Mouse (Mus musculus) embryonic facial prominence, embryonic 14.5 days (tissue): ENCODE results near the gene 4930432K21Rik. TPM values are rescaled to one million over a fixed set of nuclear protein-coding genes. Genes with fewer than 3 reads are reported as not detected.

Source experiments
- ATAC-seq: fragments of 200-750 bp; cut with Nextera tagmentation; 2 replicates; pipeline ENCODE4 v1.8.0; 2017; ENCODE audit warnings: low read depth, moderate number of reproducible peaks, moderate TSS enrichment
- DNase-seq: peaks from one replicate; pipeline ENCODE4 v3.0.0-alpha.2; 2015; ENCODE audit warnings: low spot score
- H3K27ac ChIP-seq: fragments of 300-500 bp; sonication (generic); replicated peaks from 2 replicates; pipeline ENCODE4 v1.5.1; 2014; ENCODE audit warnings: low read depth, mild to moderate bottlenecking, low read length, moderate library complexity
- H3K27me3 ChIP-seq: fragments of 300-500 bp; sonication (generic); replicated peaks from 2 replicates; pipeline ENCODE4 v1.6.1; 2014; ENCODE audit warnings: low read length; ENCODE audit not compliant: control insufficient read depth, insufficient read depth
- H3K36me3 ChIP-seq: fragments of 300-500 bp; sonication (generic); 2 replicates; pipeline ENCODE4 v1.6.1; 2014; ENCODE audit warnings: low read length, mixed read lengths; ENCODE audit not compliant: control insufficient read depth, insufficient read depth
- H3K4me1 ChIP-seq: fragments of 300-500 bp; sonication (generic); 2 replicates; pipeline ENCODE4 v1.6.1; 2014; ENCODE audit warnings: antibody characterized with exemption, low read length; ENCODE audit not compliant: control insufficient read depth, insufficient read depth
- H3K4me2 ChIP-seq: fragments of 300-500 bp; sonication (generic); 2 replicates; pipeline ENCODE4 v1.6.1; 2014; ENCODE audit warnings: low read depth, mild to moderate bottlenecking, low read length, moderate library complexity, mixed read lengths
- H3K4me3 ChIP-seq: fragments of 300-500 bp; sonication (generic); 2 replicates; pipeline ENCODE4 v1.5.1; 2014; ENCODE audit warnings: low read depth, mild to moderate bottlenecking, low read length
- H3K9ac ChIP-seq: fragments of 300-500 bp; sonication (generic); 2 replicates; pipeline ENCODE4 v1.6.1; 2014; ENCODE audit warnings: low read depth, mild to moderate bottlenecking, low read length, moderate library complexity, mixed read lengths
- H3K9me3 ChIP-seq: fragments of 300-500 bp; sonication (generic); 2 replicates; pipeline ENCODE4 v1.6.1; 2016; ENCODE audit warnings: low read length; ENCODE audit not compliant: control insufficient read depth
- WGBS: fragments of 180-500 bp; shearing (Covaris S2); extraction: QIAGEN DNeasy Blood & Tissue Kit; methylation state at CpG from one replicate; pipeline ENCODE4 v1.1.7; 2014; 5-methylcytosine and 5-hydroxymethylcytosine counted together
- microRNA counts: library from miRNA; unstranded; fragments of <30 nt; microRNA quantifications from one replicate; lab custom pipeline; 2017
- microRNA-seq: library from miRNA; unstranded; fragments of <30 nt; microRNA quantifications from one replicate; pipeline ENCODE4, GENCODE M21; 2016; ENCODE audit warnings: borderline number of aligned reads
- polyA plus RNA-seq: library from polyadenylated mRNA; unstranded; fragments of >200 nt; fragmentation: Nextera tagmentation; extraction: Ambion mirVana; gene quantifications from 2 replicates; pipeline ENCODE4 v1.2.1, GENCODE M21; 2014

4930432K21Rik gene
- polyA plus RNA-seq, 1 experiment from 2014 or later, result 0.77 TPM

DNA sequence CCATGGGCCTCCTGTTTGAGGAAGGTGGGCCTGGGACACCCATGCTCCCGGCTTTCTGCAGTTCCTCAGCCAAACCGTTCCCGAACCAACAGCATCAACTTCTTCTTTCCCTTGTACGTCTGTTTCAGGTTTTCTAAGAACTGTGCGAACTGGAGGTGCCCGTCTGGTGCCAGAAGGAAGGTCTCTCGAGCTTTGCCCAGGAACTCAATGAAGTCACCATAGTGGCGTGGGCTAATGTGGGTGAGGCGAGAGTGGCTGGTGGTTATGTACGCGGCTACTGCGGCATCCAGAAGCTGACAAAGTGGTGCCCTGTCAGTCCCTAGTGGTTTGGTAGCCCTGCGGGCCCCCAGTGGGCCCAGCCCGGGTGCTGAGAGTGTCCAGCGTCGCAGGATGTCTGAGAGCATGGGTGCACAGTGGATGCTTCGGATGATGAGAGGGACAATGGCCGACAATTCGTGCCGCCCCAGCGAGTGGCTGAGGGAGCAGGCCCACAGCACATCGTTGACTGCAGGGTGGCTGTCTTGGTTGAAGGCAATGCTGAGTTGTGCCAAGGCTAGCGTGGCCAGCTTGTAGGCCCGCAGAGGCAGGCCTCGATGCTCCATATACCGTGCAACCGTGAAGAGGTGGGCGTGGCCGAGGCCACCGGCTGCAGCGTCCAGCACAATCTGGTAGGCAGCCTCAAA is 64.2 kb downstream of the 4930432K21Rik start:
- H3K27ac ChIP-seq, result no peak overlapping the region
- DNase-seq, result no peak
- no peak overlapping the region for H3K4me3 ChIP-seq
- H3K4me2 ChIP-seq, result no peak overlapping the region
- ATAC-seq, result no peak
- H3K4me1 ChIP-seq, result peaks cover 8% of the 10 kb centered on the region; the same call in 1 of the 2 replicates
- H3K36me3 ChIP-seq, result peaks cover 90% of the 10 kb centered on the region
- H3K9me3 ChIP-seq, result no peaks in the 10 kb centered on the region
- no peaks in the 10 kb centered on the region for H3K27me3 ChIP-seq
- 92% methylated on average over 28 of the region's 31 CpGs for WGBS
- H3K9ac ChIP-seq, result no peak overlapping the region

DNA sequence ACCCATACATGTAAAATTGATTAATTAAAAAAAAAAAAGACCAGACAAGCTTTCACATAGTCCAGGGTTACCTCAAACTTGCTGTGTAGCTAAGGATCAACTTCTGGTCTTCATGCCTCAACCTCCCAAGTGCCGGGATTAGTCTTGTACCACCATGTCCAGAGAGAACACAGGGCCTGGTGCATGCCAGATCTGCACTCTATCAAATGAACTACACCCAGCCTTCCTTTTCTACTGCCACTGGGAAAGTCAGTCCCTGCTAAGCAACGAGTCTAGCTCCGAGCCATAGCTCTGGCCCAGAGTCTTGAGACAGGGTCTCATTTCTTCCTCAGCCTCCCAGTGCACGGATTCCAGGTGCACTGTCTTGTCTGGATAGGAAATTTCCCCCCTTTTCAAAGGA is 65.5 kb downstream of the 4930432K21Rik start:
- DNase-seq (no peak), ATAC-seq (no peak)
- no peak overlapping the region for H3K9ac ChIP-seq
- H3K4me3 ChIP-seq, result no peak overlapping the region
- H3K4me2 ChIP-seq, result no peak overlapping the region
- H3K36me3 ChIP-seq, result peaks cover 96% of the 10 kb centered on the region
- 83% methylated on average over 4 of the region's 4 CpGs for WGBS
- H3K27ac ChIP-seq, result no peak overlapping the region
- no peaks in the 10 kb centered on the region for H3K9me3 ChIP-seq
- H3K27me3 ChIP-seq, result no peaks in the 10 kb centered on the region
- H3K4me1 ChIP-seq, result no peaks in the 10 kb centered on the region

DNA sequence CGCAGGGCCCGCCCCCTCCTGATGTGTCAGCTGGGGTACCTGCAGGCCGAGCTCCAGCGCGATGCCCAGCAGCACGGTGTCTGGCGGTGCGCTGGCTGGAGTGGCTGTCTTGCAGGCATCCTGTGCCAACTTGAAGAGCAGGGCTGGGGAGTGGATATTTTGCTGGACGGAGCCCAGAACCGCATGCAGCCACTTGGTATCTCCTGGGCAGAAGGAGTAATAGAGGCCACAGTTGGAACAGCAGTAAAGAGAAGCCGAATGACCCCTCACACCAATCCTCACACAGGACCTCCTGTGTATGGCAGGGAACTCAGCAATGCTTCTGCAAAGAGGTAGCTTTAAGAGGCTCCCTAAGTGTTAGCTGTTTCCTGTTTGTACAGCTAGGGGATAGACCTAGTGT is 69.4 kb downstream of the 4930432K21Rik start:
- ATAC-seq (no peak), DNase-seq (no peak)
- Histone ChIP-seq H3K4me1 (no peaks in the 10 kb centered on the region), H3K36me3 (peaks cover 91% of the 10 kb centered on the region), H3K4me2 (no peak overlapping the region), H3K9ac (no peak overlapping the region), H3K4me3 (no peak overlapping the region), H3K27me3 (no peaks in the 10 kb centered on the region), H3K9me3 (no peaks in the 10 kb centered on the region), H3K27ac (no peak overlapping the region)
- WGBS, result 93% methylated on average over 11 of the region's 11 CpGs

DNA sequence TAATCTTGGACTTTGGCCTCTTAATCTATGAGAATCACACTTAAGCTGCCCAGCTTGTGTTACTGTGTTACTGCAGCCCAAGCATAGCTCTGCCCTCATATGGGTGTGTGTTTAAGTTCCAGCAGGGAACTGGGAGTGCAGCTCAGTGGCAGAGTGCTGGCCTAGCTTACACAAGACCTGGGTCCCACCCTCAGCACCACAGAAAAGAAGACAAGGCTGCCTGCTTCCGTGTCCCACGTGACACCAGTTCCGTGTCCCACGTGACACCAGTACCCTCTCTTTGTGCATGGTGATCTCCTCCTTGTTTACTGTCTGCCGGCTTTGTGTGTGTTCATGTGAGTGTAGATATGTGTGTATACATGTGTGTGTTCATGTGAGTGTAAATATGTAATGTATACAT is 70.3 kb downstream of the 4930432K21Rik start:
- Histone ChIP-seq H3K4me2 (no peak overlapping the region), H3K27ac (no peak overlapping the region), H3K9ac (no peak overlapping the region), H3K36me3 (peaks cover 91% of the 10 kb centered on the region), H3K9me3 (no peaks in the 10 kb centered on the region), H3K4me1 (no peaks in the 10 kb centered on the region), H3K4me3 (no peak overlapping the region), H3K27me3 (no peaks in the 10 kb centered on the region)
- DNase-seq (no peak), ATAC-seq (no peak)
- 90% methylated on average over 5 of the region's 5 CpGs for WGBS

DNA sequence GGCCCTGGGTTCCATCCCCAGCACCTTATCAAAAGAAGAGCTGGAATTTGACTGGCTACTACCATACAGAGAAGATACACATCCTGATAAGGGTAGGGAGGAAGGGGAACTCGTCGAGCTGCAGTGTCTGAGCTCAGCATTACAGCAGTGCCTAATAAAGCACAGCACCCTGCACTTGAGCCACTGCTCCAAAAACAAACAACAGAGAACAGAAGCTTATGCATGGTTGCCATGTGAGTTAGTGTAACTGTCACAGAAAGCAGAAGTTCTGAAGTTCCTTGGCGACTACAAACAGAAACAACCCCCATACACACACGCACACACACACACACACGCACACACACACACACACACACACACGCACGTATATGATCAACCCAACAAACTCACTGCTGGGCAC is 72.3 kb downstream of the 4930432K21Rik start:
- Histone ChIP-seq H3K36me3 (peaks cover 92% of the 10 kb centered on the region), H3K4me3 (no peak overlapping the region), H3K27me3 (no peaks in the 10 kb centered on the region), H3K9ac (no peak overlapping the region), H3K27ac (no peak overlapping the region), H3K9me3 (no peaks in the 10 kb centered on the region), H3K4me1 (no peaks in the 10 kb centered on the region), H3K4me2 (no peak overlapping the region)
- 78% methylated on average over 7 of the region's 7 CpGs for WGBS
- no peak for ATAC-seq
- DNase-seq, result no peak

MicroRNA genes within 50 kb of the gene (microRNA counts, 519-probe panel; counts per million panel counts)
- 2,755 counts per million, percentile 59 among the panel's probes with 10 or more counts for microRNA mmu-miR-181c (lab: Ali Mortazavi, UCI)
- 3,757 counts per million, percentile 87 among the panel's probes with 10 or more counts for microRNA mmu-miR-23a (lab: Ali Mortazavi, UCI)
- 4,033 counts per million, percentile 93 among the panel's probes with 10 or more counts for microRNA mmu-miR-27a (lab: Ali Mortazavi, UCI)

Small RNA genes within 50 kb of the gene (microRNA-seq; reads per million reads assigned to microRNA genes)
- gene Gm25110 (not detected), gene Mir181c (4,349 reads per million, percentile 89 among the genes with 10 or more reads in this experiment), gene Mir181d (2,789 reads per million, percentile 85 among the genes with 10 or more reads in this experiment), gene Mir23a (23,371 reads per million, percentile 97 among the genes with 10 or more reads in this experiment), gene Mir24-2 (not detected), gene Mir27a (403 reads per million, percentile 67 among the genes with 10 or more reads in this experiment), gene Mir3074-2 (not detected)

Other genes with a start within 250 kb of the 4930432K21Rik start
- gene Adgrl1, start 247.9 kb upstream of the 4930432K21Rik start, polyA plus RNA-seq, result 25.1 and 31.7 TPM in 2 replicates
- 0.48 and 0.82 TPM in 2 replicates for gene Gm10644, start 192.8 kb upstream of the 4930432K21Rik start, polyA plus RNA-seq
- gene Asf1b, start 192.5 kb upstream of the 4930432K21Rik start, polyA plus RNA-seq, result 63.9 and 68.8 TPM in 2 replicates
- gene Prkaca, start 175.0 kb upstream of the 4930432K21Rik start, polyA plus RNA-seq, result 208 and 247 TPM in 2 replicates
- gene Samd1, start 150.4 kb upstream of the 4930432K21Rik start, polyA plus RNA-seq, result 15.9 and 18.5 TPM in 2 replicates
- 0.77 and 1.1 TPM in 2 replicates for gene 1700067K01Rik, start 146.5 kb upstream of the 4930432K21Rik start, polyA plus RNA-seq
- gene 2210011C24Rik, start 135.9 kb upstream of the 4930432K21Rik start, polyA plus RNA-seq, result 0.66 and 1.4 TPM in 2 replicates
- gene Palm3, start 126.6 kb upstream of the 4930432K21Rik start, polyA plus RNA-seq, result 3.3 and 3.6 TPM in 2 replicates
- 1.5 and 1.8 TPM in 2 replicates for gene Il27ra, start 105.4 kb upstream of the 4930432K21Rik start, polyA plus RNA-seq
- gene Rln3, start 103.0 kb upstream of the 4930432K21Rik start, polyA plus RNA-seq, result 0.47 TPM in 1 of 2 replicates, not detected in the other
- gene Gm10643, start 82.9 kb upstream of the 4930432K21Rik start, polyA plus RNA-seq, result 2.1 and 2.3 TPM in 2 replicates
- 9.1 and 10.0 TPM in 2 replicates for gene Rfx1, start 81.2 kb upstream of the 4930432K21Rik start, polyA plus RNA-seq
- 8.4 and 9.9 TPM in 2 replicates for gene Dcaf15, start 43.3 kb upstream of the 4930432K21Rik start, polyA plus RNA-seq
- gene Podnl1, start 22.0 kb upstream of the 4930432K21Rik start, polyA plus RNA-seq, result 1.7 and 2.4 TPM in 2 replicates
- 20.2 and 21.3 TPM in 2 replicates for gene Cc2d1a, start 89 bp upstream of the 4930432K21Rik start, polyA plus RNA-seq
- gene Nanos3, start 37.2 kb downstream of the 4930432K21Rik start, polyA plus RNA-seq, result 3.0 and 4.5 TPM in 2 replicates
- gene Zswim4, start 89.0 kb downstream of the 4930432K21Rik start, polyA plus RNA-seq, result 11.0 and 12.4 TPM in 2 replicates
- 371 and 387 TPM in 2 replicates for gene D8Ertd738e, start 101.7 kb downstream of the 4930432K21Rik start, polyA plus RNA-seq
- 50.3 and 56.7 TPM in 2 replicates for gene Mri1, start 109.3 kb downstream of the 4930432K21Rik start, polyA plus RNA-seq
- 18.4 and 19.6 TPM in 2 replicates for gene Ccdc130, start 122.4 kb downstream of the 4930432K21Rik start, polyA plus RNA-seq
- gene Cacna1a, start 240.4 kb downstream of the 4930432K21Rik start, polyA plus RNA-seq, result 4.5 and 5.8 TPM in 2 replicates